Mouse (Mus musculus) adrenal gland, postnatal 14 days (tissue): ENCODE data around the gene Hist1h3d. TPM values are rescaled to one million over a fixed set of nuclear protein-coding genes. Genes with fewer than 3 reads are reported as not detected.
"Not testable (repeated sequence)": the region's sequence is repeated elsewhere in the genome, so short reads cannot be mapped to it uniquely, and the experiment has no call there.

Experiments used
- DNase-seq: peaks from one replicate; pipeline ENCODE4 v3.0.0; 2021; ENCODE audit warnings: mixed read lengths
- total RNA-seq: library from RNA; stranded (reverse); gene quantifications from 2 replicates; pipeline ENCODE4 v1.2.3, GENCODE M21; 2021

Gene Hist1h3d
- total RNA-seq, 1 experiment from 2014 or later, result 39.2 TPM

GRCm38 (mm10) chr13:23542225-23542980 lies 33.2 kb upstream of the Hist1h3d start:
- not testable (repeated sequence) for DNase-seq

- peak; percentile 77 for DNase-seq
Observed at GRCm38 (mm10) chr13:23542999-23543607, 32.5 kb upstream of the Hist1h3d start, which contains the start of gene Hist1h2bh. Gene Hist1h2bh, minus strand, starts transcription at chr13:23543392.

- DNase-seq, result peak; percentile 82
Observed at GRCm38 (mm10) chr13:23543965-23544786, 31.4 kb upstream of the Hist1h3d start, which contains the start of gene Hist1h3f. Gene Hist1h3f, plus strand, starts transcription at chr13:23544052.

GRCm38 (mm10) chr13:23544787-23545120 lies 30.8 kb upstream of the Hist1h3d start:
- not testable (repeated sequence) for DNase-seq

DNA sequence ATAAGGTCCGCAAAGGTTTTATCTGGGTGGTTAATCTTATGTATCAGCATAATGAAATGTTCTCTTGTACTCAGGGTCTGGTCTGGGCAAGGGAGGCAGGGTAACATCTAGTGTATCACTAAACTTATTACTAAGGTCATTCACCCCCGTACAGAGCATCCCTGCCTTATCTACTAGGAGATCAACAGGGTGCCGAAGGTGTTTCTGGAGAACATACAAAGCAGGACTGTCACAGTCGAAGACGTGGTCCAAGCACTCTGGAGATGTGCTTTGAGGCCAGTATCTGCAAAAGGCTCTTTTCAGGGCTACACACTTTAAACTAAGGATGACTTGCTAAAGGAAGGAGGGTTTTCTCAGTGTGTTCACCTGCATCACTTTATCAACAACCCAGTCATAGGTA lies 28.9 kb upstream of the Hist1h3d start:
- DNase-seq, result no peak

GRCm38 (mm10) chr13:23550761-23551145 lies 24.8 kb upstream of the Hist1h3d start:
- no peak for DNase-seq

DNA sequence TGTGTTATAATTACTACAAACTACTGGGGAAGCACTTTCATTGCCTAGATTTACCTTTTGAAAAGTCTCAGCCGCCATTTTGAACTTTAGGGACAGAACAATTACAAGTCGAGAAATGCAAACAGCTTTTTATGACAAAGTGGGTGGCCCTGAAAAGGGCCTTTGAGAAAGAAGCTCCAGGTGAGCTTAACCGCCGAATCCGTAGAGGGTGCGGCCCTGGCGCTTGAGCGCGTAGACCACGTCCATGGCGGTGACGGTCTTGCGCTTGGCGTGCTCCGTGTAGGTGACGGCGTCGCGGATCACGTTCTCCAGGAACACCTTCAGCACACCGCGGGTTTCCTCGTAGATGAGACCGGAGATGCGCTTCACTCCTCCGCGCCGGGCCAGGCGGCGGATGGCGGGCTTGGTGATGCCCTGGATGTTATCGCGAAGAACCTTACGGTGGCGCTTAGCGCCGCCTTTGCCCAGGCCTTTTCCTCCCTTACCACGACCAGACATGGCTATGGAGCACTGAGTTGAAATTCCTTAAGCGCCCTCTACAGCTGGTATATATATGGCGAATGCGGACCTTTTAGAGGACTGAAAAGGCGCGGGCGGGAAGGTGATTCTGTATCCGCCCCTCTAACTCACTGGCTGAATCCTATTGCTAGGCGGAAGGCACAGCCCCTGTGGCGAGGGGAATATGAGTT lies 24.3 kb upstream of the Hist1h3d start, which contains the start of gene Hist1h4f:
Hist1h4f (minus strand) TSS at position 503 of the 689 bp plus-strand sequence.
- peak; percentile 91 for DNase-seq

DNA sequence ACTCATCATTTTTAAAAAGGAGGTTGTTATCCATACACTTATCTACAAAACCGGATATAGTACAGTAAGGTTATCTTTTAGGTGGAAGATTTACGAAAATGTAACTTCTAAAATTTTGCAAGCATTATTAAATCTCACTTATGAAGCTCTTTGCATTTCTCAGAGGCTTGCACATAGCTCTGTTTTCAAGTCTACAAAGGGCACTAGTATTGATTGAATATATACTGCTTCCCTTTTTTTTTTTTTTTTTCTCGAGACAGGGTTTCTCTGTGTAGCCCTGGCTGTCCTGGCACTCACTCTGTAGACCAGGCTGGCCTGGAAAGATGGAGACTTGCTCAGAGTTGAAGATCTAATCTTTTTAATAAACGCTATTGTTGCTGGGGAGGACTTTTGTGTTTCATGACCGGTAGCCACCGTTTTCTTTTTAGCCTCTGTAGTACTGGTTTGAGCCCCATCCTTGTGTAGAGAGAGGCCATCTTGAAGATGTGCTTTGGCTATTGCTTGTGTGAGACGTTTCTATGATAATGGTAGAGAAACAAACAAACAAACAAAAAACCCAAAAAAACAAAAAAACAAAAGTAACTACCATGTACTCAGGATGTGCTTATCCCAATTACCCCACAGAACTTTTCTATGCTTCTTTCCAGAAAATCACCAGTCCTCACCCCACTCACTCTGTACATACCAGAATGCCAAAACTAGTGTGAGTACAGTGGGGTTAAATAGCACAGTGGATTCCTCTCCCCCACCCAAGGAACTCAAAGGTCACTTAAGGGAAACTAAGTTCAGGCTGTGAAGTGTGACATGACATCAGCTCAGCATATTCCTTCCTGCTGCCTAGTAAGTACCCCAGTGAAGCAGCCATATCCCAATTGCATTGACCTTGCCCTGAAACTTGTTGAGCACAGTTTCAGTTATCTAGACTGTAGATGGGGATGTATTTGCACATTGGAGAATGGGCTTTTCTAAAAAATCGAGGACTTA lies 23.3 kb upstream of the Hist1h3d start:
- no peak for DNase-seq

DNA sequence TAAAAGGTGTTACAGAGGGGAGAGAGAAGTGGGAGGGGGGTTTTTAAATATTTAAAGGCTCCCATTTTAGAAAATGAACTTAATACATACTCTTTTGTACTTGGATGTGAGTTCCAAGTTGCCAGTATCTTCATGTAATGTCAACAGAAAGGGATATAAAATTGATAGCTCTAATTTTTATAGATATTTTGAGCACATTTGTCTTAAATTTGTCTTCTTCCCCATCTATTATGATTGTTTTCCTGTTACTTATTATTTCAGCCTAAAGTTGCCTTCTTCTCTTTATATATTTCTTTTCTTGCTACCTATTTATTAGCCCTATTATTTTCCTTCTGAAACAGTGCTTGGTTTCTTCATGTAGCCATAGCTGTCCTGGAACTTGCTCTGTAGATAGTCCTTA lies 22.6 kb upstream of the Hist1h3d start, which contains the start of gene Hist1h1d:
Hist1h1d (plus strand) TSS at position 301 of the 400 bp plus-strand sequence.
- no peak for DNase-seq

DNA sequence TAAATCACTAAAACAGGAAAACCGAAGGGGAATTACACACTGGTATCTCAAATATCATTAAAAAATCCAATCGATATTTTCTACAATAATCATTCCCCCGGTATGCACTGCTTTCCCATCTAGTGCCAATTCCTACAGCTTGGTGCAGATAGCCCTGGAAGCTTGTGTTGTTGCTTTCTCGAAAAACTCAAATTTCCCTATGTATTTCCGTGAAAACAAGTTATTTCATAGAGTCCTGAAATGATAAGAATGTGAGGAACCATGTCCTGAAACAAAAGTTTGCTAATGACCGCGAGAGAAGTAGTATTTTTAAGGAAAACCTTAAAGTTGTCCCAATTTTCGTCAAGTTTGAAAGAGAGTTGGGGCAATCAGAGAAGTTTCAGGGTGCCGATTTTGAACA lies 21.2 kb upstream of the Hist1h3d start:
- no peak for DNase-seq

- DNase-seq, result peak; percentile 83
Observed at GRCm38 (mm10) chr13:23554925-23555838, 20.4 kb upstream of the Hist1h3d start.

DNA sequence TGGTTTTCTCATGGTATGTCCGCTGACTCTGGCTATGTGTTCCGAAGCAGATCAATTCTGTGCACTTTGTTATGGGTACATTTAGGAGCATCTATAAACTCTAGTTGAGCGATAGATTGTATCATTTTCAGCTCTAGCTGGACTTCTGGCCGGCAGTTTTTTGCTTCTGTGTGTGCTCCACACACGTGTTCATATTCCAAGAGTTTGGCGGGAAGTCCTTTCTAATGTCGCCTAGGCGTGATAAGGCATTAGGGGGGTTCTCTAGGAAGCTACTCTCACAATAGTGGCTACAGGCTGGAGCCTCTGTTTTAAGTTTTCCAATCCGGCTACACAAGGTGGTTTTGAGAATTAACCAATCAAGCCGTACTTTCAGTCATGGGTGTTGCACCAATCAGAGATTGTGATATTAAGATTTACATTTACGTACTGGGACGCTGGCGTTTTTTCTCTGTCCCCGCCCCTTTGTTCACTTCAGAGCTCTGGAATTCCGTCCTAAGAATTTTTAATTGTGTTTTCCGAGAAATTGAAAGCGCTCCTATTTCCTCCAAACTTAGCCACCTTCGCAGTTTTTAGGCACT lies 19.6 kb upstream of the Hist1h3d start:
- DNase-seq, result peak; percentile 72

- DNase-seq, result no peak
Observed at GRCm38 (mm10) chr13:23556906-23557305, 18.7 kb upstream of the Hist1h3d start.

DNA sequence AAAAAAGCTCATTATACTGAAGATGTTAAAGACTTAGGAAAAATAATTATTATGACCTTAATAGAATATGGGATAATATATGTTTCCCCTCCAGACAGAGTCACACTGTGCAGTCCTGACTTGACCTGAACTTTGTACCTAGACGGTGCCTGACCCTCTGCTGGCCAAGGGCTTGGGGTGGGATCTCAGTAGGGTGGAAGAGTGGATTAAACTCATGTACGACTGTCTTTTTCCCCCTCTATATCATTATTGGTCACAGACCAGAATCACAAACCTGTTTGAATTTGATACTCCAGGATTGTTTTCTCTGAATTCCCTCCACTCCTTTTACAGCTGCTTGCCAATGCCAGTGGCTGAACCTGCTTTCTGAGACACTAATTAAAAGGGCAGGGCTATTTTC lies 14.9 kb upstream of the Hist1h3d start:
- DNase-seq, result not testable (repeated sequence)

GRCm38 (mm10) chr13:23561531-23561882 lies 14.1 kb upstream of the Hist1h3d start:
- not testable (repeated sequence) for DNase-seq

- DNase-seq, result peak; percentile 96
Observed at GRCm38 (mm10) chr13:23561883-23562659, 13.5 kb upstream of the Hist1h3d start, which contains the start of gene Hist1h3e. Gene Hist1h3e, minus strand, starts transcription at chr13:23562369.

DNA sequence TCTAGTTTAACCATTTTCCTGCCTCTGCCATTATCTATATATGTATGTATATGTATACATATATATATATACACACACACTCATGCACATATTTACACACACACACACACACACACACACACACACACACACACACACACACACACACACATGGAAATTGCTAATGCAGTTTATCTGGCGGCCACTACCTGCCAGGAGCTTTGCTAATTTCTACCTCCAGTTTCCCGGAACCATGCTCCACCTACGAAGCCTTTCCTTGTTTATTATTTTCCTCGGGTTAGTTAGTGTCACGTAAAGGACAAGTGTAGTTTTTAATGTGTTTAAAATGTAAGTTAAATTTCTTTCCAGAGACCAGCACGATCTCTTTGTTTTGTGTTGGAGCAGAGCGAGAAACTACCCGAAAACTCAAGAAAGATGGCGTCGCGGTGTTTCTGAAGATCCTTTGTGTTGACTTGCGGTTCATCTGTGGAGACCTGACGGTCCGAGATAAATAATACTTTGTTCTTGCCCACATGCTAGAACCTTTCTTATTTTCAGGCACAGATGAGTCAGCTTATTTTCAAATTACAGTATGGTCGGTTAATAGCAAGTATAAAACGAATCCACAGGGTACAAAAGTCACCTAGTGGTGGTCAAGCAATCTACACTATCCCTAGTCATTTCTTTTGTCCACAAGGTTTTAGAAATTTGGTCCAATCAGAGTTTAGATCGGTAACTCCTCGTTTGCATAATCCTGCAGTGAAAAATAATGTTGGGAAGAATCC lies 12.7 kb upstream of the Hist1h3d start:
- DNase-seq, result peak; percentile 56

DNA sequence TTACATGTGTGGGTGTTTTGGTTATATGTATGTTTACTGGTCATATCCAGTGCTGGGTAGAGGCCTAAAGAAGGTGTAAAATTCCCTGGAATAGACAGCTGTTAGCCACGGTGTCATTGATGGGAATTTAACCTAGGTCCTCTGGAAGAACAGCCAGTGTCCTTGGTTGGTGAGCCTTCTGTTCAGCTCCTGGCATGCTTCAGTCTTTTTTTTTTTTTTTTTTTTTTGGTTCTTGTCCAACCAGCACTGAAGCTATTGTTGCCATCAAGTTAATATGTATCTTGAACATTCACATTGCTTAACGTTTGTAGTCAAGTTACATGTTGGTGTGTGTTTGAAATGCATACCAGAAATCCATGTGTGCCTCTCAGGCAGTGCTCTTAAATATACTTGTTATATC lies 11.1 kb upstream of the Hist1h3d start:
- DNase-seq, result no peak
